Mouse (Mus musculus): ENCODE results near the gene 0610010K14Rik.
A peak's percentile ranks its signal among the peaks of the same experiment; 100 is the strongest.

The 0610010K14Rik gene

GRCm38 (mm10) chr11:70234497-70234896, 3.2 kb downstream of the 0610010K14Rik start:
- no peak for DNase-seq (ENCODE audit: low spot score in 2 of 2)

- no peak for DNase-seq (ENCODE audit: low spot score in 2 of 2)
Observed at GRCm38 (mm10) chr11:70234037-70234436, 3.7 kb downstream of the 0610010K14Rik start.

GRCm38 (mm10) chr11:70233016-70233415, 4.7 kb downstream of the 0610010K14Rik start:
- DNase-seq (ENCODE audit: low spot score in 2 of 2): no peak

- no peak for DNase-seq (ENCODE audit: low spot score in 2 of 2)
Observed at GRCm38 (mm10) chr11:70232546-70232945, 5.2 kb downstream of the 0610010K14Rik start.

- peak; percentile 67 to 82 for DNase-seq (ENCODE audit: low spot score in 2 of 2)
Observed at GRCm38 (mm10) chr11:70230239-70230727, 7.4 kb downstream of the 0610010K14Rik start.

- no peak for DNase-seq (ENCODE audit: low spot score in 2 of 2)
Observed at GRCm38 (mm10) chr11:70229260-70230010, 8.3 kb downstream of the 0610010K14Rik start, which contains the start of gene Bcl6b. TSS of gene Bcl6b (minus strand) at chr11:70229798.

- DNase-seq (ENCODE audit: low spot score in 2 of 2): peak; percentile 74 to 82
Observed at GRCm38 (mm10) chr11:70228828-70229227, 8.9 kb downstream of the 0610010K14Rik start.

GRCm38 (mm10) chr11:70227661-70228245, 10.0 kb downstream of the 0610010K14Rik start:
- no peak for DNase-seq (ENCODE audit: low spot score in 2 of 2)

- DNase-seq (ENCODE audit: low spot score in 2 of 2): no peak
Observed at GRCm38 (mm10) chr11:70227126-70227525, 10.6 kb downstream of the 0610010K14Rik start.

GRCm38 (mm10) chr11:70226602-70226890, 11.2 kb downstream of the 0610010K14Rik start:
- DNase-seq (ENCODE audit: low spot score in 2 of 2): no peak

- no peak for DNase-seq (ENCODE audit: low spot score in 2 of 2)
Observed at GRCm38 (mm10) chr11:70225798-70226601, 11.7 kb downstream of the 0610010K14Rik start.

- no peak for DNase-seq (ENCODE audit: low spot score in 2 of 2)
Observed at GRCm38 (mm10) chr11:70223724-70224123, 14.0 kb downstream of the 0610010K14Rik start.

GRCm38 (mm10) chr11:70221603-70222500, 15.9 kb downstream of the 0610010K14Rik start:
- DNase-seq (ENCODE audit: low spot score in 2 of 2): no peak

- DNase-seq (ENCODE audit: low spot score in 2 of 2): peak; percentile 76 to 79
Observed at GRCm38 (mm10) chr11:70220731-70221602, 16.7 kb downstream of the 0610010K14Rik start, which contains the start of gene Slc16a13. TSS of gene Slc16a13 (minus strand) at chr11:70221064.

- DNase-seq (ENCODE audit: low spot score in 2 of 2): no peak
Observed at GRCm38 (mm10) chr11:70220323-70220722, 17.4 kb downstream of the 0610010K14Rik start.

- no peak for DNase-seq (ENCODE audit: low spot score in 2 of 2)
Observed at GRCm38 (mm10) chr11:70219873-70220272, 17.8 kb downstream of the 0610010K14Rik start.

- no peak for DNase-seq (ENCODE audit: low spot score in 2 of 2)
Observed at GRCm38 (mm10) chr11:70218741-70219470, 18.8 kb downstream of the 0610010K14Rik start.

GRCm38 (mm10) chr11:70218039-70218438, 19.7 kb downstream of the 0610010K14Rik start:
- no peak for DNase-seq (ENCODE audit: low spot score in 2 of 2)

- DNase-seq (ENCODE audit: low spot score in 2 of 2): no peak
Observed at GRCm38 (mm10) chr11:70216103-70216502, 21.6 kb downstream of the 0610010K14Rik start.

GRCm38 (mm10) chr11:70215301-70215700, 22.4 kb downstream of the 0610010K14Rik start:
- no peak for DNase-seq (ENCODE audit: low spot score in 2 of 2)
